Comparison of ENCODE assay signal across 17 mouse cellular contexts in the genomic region with DNA sequence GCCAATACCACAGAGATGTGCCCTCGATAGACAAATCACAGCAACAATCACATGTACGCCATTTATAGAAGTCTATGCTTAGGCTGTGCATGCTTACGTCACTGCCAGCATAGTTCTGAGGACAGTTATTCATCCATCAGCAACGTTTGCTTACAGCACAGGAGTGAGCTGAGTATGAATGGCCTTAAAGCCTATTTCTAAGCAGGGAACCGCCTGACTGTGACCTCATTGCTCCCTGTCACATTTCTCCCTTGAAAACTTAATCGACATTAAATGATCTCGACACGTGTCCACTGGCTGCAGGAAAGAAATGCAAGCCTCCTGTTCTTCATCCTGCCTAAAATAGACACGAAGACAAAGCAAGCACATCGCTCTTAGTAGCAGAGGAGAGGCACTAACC. TPM values are rescaled to one million over a fixed set of nuclear protein-coding genes. Genes with fewer than 3 reads are reported as not detected.
DNase-seq lines count a peak whose midpoint lies in the region; ATAC-seq and TF ChIP-seq lines count a peak whose summit lies in the region.
"Had no signal": no experiment of that assay in that cellular context is flagged by ENCODE, and none has a peak within 500 bp of the region (broad histone marks: within the 10 kb centered on the region; RNA-seq: fewer than 3 reads in every experiment).

No protein-coding gene starts in this region.

- no peak for TF ChIP-seq CTCF in intestine, postnatal 0 days (IDR thresholded peaks at IDR 0.05; ENCODE audit: low read depth)

- peak overlapping the region; percentile 75 for H3K27ac ChIP-seq in heart, embryonic 10.5 days
- H3K27ac ChIP-seq in intestine, embryonic 14.5 days (ENCODE audit: low read depth), result peak overlapping the region; percentile 51
- H3K27ac ChIP-seq in intestine, postnatal 0 days (ENCODE audit: low read depth, low read length), result no peak overlapping the region
- no peak overlapping the region for H3K27ac ChIP-seq in midbrain, embryonic 13.5 days
- no peak overlapping the region for H3K27ac ChIP-seq in midbrain, embryonic 16.5 days (ENCODE audit: low read length)
- H3K27ac ChIP-seq: embryonic facial prominence, embryonic 12.5 days; forebrain, embryonic 10.5 days; limb, embryonic 10.5 days; liver, embryonic 14.5 days; midbrain, embryonic 12.5 days had no signal

- no peaks in the 10 kb centered on the region for H3K36me3 ChIP-seq in heart, embryonic 10.5 days
- no peaks in the 10 kb centered on the region for H3K36me3 ChIP-seq in intestine, embryonic 14.5 days (ENCODE audit: control insufficient read depth, insufficient read depth, low read length)
- no peaks in the 10 kb centered on the region for H3K36me3 ChIP-seq in intestine, postnatal 0 days (ENCODE audit: control insufficient read depth, insufficient read depth)
- H3K36me3 ChIP-seq in midbrain, embryonic 13.5 days, result no peaks in the 10 kb centered on the region
- H3K36me3 ChIP-seq in midbrain, embryonic 16.5 days (ENCODE audit: control insufficient read depth, insufficient read depth, low read length), result no peaks in the 10 kb centered on the region
- H3K36me3 ChIP-seq: embryonic facial prominence, embryonic 12.5 days; forebrain, embryonic 10.5 days; limb, embryonic 10.5 days; midbrain, embryonic 12.5 days had no signal

- 56% methylated on average over 10 of the region's 10 CpGs for WGBS in heart, embryonic 10.5 days
- 52% methylated on average over 10 of the region's 10 CpGs for WGBS in intestine, embryonic 14.5 days
- 64% methylated on average over 10 of the region's 10 CpGs for WGBS in intestine, postnatal 0 days
- 72% methylated on average over 10 of the region's 10 CpGs for WGBS in midbrain, embryonic 13.5 days
- 68% methylated on average over 10 of the region's 10 CpGs for WGBS in midbrain, embryonic 16.5 days

- no peak for DNase-seq in heart, embryonic 10.5 days (ENCODE audit: low spot score)
- DNase-seq in heart, adult 9 months (ENCODE audit: low spot score in 2 of 2), result no peak
- no peak for DNase-seq in intestine, embryonic 14.5 days (ENCODE audit: low spot score)
- DNase-seq in NIH3T3 (ENCODE audit: low read depth), result peak; percentile 29
- peak; percentile 30 for DNase-seq in retina, embryonic 14.5 days (ENCODE audit: low spot score)
- DNase-seq: B cell, adult 2 months; cerebellum, adult 11-12 months; right cerebral cortex, postnatal 14 days; thymus, adult 18-20 months had no signal

- no peak overlapping the region for H3K4me2 ChIP-seq in intestine, embryonic 14.5 days (ENCODE audit: low read length)
- no peak overlapping the region for H3K4me2 ChIP-seq in intestine, postnatal 0 days (replicated peaks; ENCODE audit: low read depth)
- no peak overlapping the region for H3K4me2 ChIP-seq in midbrain, embryonic 13.5 days (replicated peaks)
- H3K4me2 ChIP-seq in midbrain, embryonic 16.5 days (ENCODE audit: low read length), result no peak overlapping the region
- H3K4me2 ChIP-seq: embryonic facial prominence, embryonic 12.5 days; midbrain, embryonic 12.5 days had no signal

- no peak for ATAC-seq in intestine, embryonic 14.5 days (replicated peaks; ENCODE audit: low FRiP score, low TSS enrichment, low read depth)
- no peak for ATAC-seq in intestine, postnatal 0 days
- ATAC-seq in midbrain, embryonic 13.5 days, result no peak
- ATAC-seq in midbrain, embryonic 16.5 days, result no peak

- H3K9me3 ChIP-seq in heart, embryonic 10.5 days, result no peaks in the 10 kb centered on the region
- H3K9me3 ChIP-seq in intestine, embryonic 14.5 days (ENCODE audit: control insufficient read depth, low read length), result no peaks in the 10 kb centered on the region
- H3K9me3 ChIP-seq in intestine, postnatal 0 days (ENCODE audit: control insufficient read depth), result no peaks in the 10 kb centered on the region
- H3K9me3 ChIP-seq in midbrain, embryonic 13.5 days, result peaks cover 4% of the 10 kb centered on the region; the same call in 1 of the 2 replicates
- no peaks in the 10 kb centered on the region; the same call in 1 of the 2 replicates for H3K9me3 ChIP-seq in midbrain, embryonic 16.5 days (replicated peaks; ENCODE audit: control insufficient read depth, low read length, poor library complexity, severe bottlenecking)
- H3K9me3 ChIP-seq: limb, embryonic 10.5 days had no signal

- no peak overlapping the region for H3K4me3 ChIP-seq in heart, embryonic 10.5 days
- H3K4me3 ChIP-seq in intestine, embryonic 14.5 days (ENCODE audit: low read depth, low read length), result no peak overlapping the region
- H3K4me3 ChIP-seq in intestine, postnatal 0 days (ENCODE audit: low read depth, low read length), result no peak overlapping the region
- H3K4me3 ChIP-seq in midbrain, embryonic 13.5 days (replicated peaks), result no peak overlapping the region
- H3K4me3 ChIP-seq in midbrain, embryonic 16.5 days (ENCODE audit: low read depth, low read length), result no peak overlapping the region
- H3K4me3 ChIP-seq: embryonic facial prominence, embryonic 12.5 days; forebrain, embryonic 10.5 days; limb, embryonic 10.5 days; midbrain, embryonic 12.5 days had no signal

- no peaks in the 10 kb centered on the region for H3K27me3 ChIP-seq in heart, embryonic 10.5 days (ENCODE audit: insufficient read depth, poor library complexity, severe bottlenecking)
- H3K27me3 ChIP-seq in intestine, embryonic 14.5 days (replicated peaks; ENCODE audit: control insufficient read depth, insufficient read depth, low read length), result no peaks in the 10 kb centered on the region
- H3K27me3 ChIP-seq in intestine, postnatal 0 days (replicated peaks; ENCODE audit: control insufficient read depth, insufficient read depth, low read length), result no peaks in the 10 kb centered on the region
- H3K27me3 ChIP-seq in midbrain, embryonic 13.5 days, result no peaks in the 10 kb centered on the region
- no peaks in the 10 kb centered on the region for H3K27me3 ChIP-seq in midbrain, embryonic 16.5 days (ENCODE audit: control insufficient read depth, insufficient read depth, low read depth, low read length)
- H3K27me3 ChIP-seq: embryonic facial prominence, embryonic 12.5 days; midbrain, embryonic 12.5 days had no signal

- H3K9ac ChIP-seq in intestine, embryonic 14.5 days (ENCODE audit: low read length), result no peak overlapping the region
- no peak overlapping the region for H3K9ac ChIP-seq in intestine, postnatal 0 days (ENCODE audit: low read depth, low read length)
- H3K9ac ChIP-seq in midbrain, embryonic 13.5 days (replicated peaks), result no peak overlapping the region
- no peak overlapping the region for H3K9ac ChIP-seq in midbrain, embryonic 16.5 days (ENCODE audit: low read depth, low read length)
- H3K9ac ChIP-seq: embryonic facial prominence, embryonic 12.5 days; liver, embryonic 14.5 days; midbrain, embryonic 12.5 days had no signal

- peaks cover 22% of the 10 kb centered on the region for H3K4me1 ChIP-seq in heart, embryonic 10.5 days
- peaks cover 18% of the 10 kb centered on the region; the same call in 1 of the 2 replicates for H3K4me1 ChIP-seq in intestine, embryonic 14.5 days (replicated peaks; ENCODE audit: control insufficient read depth, insufficient read depth, low read length)
- H3K4me1 ChIP-seq in intestine, postnatal 0 days (replicated peaks; ENCODE audit: control insufficient read depth, insufficient read depth, low read length), result peaks cover 2% of the 10 kb centered on the region; the same call in 1 of the 2 replicates
- no peaks in the 10 kb centered on the region for H3K4me1 ChIP-seq in midbrain, embryonic 13.5 days (replicated peaks)
- no peaks in the 10 kb centered on the region for H3K4me1 ChIP-seq in midbrain, embryonic 16.5 days (ENCODE audit: control insufficient read depth, insufficient read depth, low read length)
- H3K4me1 ChIP-seq: embryonic facial prominence, embryonic 12.5 days; forebrain, embryonic 10.5 days; limb, embryonic 10.5 days; midbrain, embryonic 12.5 days had no signal

RNA-seq across cellular contexts. Expression of a gene that starts 5.5 kb away (rescaled TPM):
- polyA plus RNA-seq in heart, embryonic 10.5 days (2016; fragmentation: Nextera tagmentation; extraction: Ambion mirVana), result 0.06 and 0.10 TPM in 2 replicates
- polyA plus RNA-seq in intestine, embryonic 14.5 days (2014; fragmentation: Nextera tagmentation; extraction: Ambion mirVana), result 0.31 and 0.32 TPM in 2 replicates
- 0.04 TPM in 1 of 2 replicates, not detected in the other for polyA plus RNA-seq in intestine, postnatal 0 days (2015; fragmentation: Nextera tagmentation; extraction: Ambion mirVana)
- 0.03 TPM in 2 replicates for polyA plus RNA-seq in midbrain, embryonic 13.5 days (2015; fragmentation: Nextera tagmentation; extraction: Ambion mirVana)
- polyA plus RNA-seq in midbrain, embryonic 16.5 days (2015; fragmentation: Nextera tagmentation; extraction: Ambion mirVana), result 0.04 and 0.06 TPM in 2 replicates
- polyA plus RNA-seq: forebrain, embryonic 10.5 days; limb, embryonic 10.5 days; midbrain, embryonic 12.5 days had no signal

Comparison
In these comparisons a context has a peak if more than half of its experiments do, and no peak if none do; other contexts are left out.
1. H3K27ac ChIP-seq: peak in heart, embryonic 10.5 days (single experiment) and intestine, embryonic 14.5 days (single experiment); none in intestine, postnatal 0 days (single experiment), midbrain, embryonic 13.5 days (single experiment) and midbrain, embryonic 16.5 days (single experiment).
2. DNase-seq: peak in NIH3T3 (single experiment) and retina, embryonic 14.5 days (single experiment); none in heart, embryonic 10.5 days (single experiment), heart, adult 9 months (0 of 2) and intestine, embryonic 14.5 days (single experiment).